Mouse (Mus musculus): ENCODE measurements around the gene Angptl2.
"Not testable (repeated sequence)": the region's sequence is repeated elsewhere in the genome, so short reads cannot be mapped to it uniquely, and the experiment has no call there.

Angptl2 gene

DNA sequence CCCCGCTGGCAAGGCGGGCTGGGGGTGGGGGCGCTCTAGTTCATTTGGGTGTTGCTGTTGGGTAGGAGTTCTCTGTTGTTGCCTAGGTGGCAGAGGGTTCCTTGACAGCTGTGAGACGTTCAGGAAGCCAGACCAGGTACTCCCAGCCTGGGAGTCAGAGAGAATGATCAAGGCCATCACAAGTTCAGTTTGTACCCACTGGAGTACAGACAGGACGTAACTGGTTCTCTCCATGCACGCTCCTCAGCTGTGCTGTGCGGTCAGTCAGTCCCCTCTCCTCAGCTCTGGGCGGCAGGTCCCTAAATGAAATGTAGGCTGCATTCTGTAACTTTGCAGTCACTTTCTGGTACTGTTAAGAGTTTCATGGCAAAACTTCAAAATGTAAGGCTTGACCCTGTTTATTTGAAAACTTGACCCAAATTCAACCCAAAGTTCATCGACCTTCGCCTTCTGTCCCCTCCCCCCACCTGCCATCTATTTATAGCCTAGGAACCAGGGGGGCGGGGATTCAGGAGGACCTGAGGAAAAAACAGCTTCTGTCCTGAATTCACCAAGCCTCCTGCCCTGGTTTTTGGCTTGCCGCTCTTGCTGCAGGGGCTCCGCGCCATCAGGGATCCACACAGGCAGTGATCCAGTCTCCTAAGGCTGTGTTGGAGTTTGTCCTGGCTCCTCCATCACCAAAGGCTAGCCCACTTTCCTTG is 15.4 kb upstream of the Angptl2 start:
- DNase-seq (ENCODE audit: low spot score): no peak

DNA sequence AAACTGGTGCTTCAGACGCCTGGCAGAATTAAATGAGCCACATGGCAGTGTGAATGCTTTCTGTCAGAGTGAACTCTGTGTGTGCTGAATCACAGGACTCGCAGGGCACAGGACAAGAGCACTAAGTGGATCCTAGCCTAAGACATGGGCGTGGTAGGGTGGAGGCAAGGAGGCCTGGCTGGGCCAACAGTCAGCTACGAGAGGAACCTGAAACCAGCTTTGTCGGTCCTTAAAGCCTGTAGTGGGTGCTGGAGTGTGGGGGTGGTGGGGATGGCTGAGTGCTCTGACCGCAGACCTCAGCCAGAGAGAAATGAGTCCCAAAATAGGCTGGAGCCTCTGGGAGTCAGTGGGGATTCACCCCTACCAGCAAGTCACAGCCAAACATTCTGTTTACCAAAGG is 12.6 kb upstream of the Angptl2 start:
- peak; percentile 81 for DNase-seq (ENCODE audit: low spot score)

DNA sequence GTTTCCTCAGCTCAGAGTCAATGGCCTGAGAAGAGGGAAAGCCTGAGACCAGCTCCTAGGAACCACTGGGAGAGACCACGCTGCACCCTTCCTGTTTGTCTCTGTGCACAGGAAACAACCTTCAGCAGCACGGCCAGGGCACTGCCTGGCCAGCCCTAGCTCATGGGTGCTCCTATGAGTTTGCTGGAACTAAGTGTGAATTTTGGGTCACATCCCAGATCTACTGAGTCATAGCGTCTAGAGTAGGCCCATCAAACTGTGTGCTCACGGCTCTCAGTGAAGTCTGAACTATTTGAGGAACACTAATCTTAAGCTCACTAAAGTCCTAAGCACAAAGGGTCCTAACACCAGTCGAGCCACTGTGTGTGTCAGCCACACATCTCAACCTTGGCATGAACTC is 10.9 kb upstream of the Angptl2 start:
- no peak for DNase-seq (ENCODE audit: low spot score)

DNA sequence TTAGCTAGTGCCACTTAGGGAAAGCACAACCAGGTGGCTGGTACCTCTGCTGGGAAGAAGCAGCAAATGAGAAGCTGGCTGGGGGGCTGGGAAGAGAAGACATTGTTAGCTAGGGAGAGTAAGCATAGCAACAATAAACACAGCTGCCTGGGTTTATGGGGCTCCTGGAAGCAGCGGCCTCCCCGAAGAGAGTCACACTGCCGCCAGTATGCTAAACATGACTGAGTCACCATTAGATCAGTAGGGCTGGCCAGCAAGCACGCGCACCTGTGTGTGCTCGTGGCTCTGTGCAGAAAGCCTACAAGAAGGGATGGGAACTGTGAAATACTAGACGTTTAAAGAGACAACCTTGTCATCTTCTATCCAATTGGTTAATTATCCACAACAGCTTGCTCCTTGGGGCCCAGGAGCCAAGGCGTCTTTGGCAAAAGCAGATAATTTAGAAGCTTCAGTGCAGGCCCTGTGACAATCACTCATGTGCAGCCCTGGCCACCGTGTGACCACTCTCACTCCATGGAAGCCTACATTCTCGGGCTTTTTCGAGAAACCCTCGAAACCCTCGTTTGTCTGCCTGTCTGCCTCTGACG is 9.8 kb upstream of the Angptl2 start:
- DNase-seq (ENCODE audit: low spot score): peak; percentile 42

DNA sequence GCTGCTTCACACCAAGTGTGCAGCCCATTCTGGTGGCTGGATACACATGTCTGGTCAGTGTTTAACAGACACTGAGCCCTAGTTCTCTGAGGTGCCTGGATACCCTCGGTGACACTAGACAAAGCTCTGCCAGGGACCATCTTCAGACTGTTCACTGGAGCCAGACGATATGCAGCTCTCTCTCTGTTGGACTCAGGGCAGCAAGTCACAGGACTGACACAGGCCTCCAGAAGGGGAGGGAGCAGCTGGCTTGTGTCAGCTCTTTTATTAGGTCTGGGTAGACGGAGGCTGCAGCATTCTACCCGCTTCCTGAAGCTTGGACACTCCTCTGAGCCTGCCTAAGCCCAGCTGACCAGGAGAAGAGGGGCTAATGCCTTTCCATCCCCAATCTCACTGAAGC is 8.8 kb upstream of the Angptl2 start:
- DNase-seq (ENCODE audit: low spot score): peak; percentile 57

DNA sequence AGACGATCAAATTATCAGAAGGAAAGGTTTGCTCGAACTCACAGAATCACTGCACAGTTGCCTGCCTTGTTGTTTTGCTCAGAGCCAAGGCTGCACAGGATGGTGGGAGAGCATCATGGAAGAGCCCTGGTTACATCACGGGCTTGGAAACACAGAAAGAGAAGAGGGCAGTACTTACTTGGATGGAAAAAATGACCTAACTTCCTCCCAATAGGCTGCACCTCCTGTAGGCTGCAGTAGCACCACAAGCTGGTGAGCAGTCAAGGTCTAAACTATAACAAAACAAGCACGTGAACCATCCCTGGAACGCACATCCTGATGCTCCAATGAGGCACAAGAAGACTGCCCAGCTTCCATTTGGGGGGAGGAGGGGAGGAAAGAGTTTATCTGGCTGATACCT is 7.7 kb upstream of the Angptl2 start:
- no peak for DNase-seq (ENCODE audit: low spot score)

DNA sequence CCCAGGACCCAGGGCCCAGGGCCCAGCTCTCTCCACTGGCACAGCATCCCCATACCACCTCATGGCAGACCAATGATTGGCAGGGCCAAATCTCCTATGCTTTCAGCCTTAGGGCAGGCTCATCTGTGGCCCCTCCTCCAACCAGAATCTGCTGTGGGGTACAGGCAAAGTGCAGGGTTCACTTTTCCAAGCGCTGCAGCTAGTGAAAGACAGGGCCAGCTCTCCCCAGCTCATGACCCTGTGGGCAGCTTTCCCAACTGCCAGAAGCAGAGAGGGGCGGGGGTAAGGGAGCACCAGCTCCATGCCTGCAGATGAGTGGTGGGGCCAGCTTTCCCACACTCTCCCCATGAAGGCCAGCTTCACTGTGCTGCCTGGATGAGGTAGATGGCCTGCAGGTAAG is 5.0 kb upstream of the Angptl2 start:
- DNase-seq (ENCODE audit: low spot score): no peak

DNA sequence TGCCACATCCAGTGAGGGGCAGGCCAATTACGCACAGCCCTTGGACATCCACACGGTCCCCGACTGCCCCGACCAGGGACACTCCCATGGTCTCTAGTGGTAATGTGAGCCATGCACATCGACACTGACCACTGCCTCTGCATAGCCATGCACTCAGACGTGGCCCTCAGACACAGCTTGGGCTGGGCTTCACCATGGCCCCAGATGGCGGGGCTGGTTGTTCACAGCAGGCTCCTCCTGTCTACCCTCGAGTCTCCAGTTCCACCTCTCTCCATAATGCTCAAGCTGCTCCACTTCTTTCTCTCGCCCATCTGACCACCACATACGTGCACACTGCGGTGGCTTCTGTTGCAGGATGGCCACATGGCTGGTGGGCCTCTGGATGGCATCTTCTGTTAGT is 4.6 kb upstream of the Angptl2 start:
- DNase-seq (ENCODE audit: low spot score): not testable (repeated sequence)

DNA sequence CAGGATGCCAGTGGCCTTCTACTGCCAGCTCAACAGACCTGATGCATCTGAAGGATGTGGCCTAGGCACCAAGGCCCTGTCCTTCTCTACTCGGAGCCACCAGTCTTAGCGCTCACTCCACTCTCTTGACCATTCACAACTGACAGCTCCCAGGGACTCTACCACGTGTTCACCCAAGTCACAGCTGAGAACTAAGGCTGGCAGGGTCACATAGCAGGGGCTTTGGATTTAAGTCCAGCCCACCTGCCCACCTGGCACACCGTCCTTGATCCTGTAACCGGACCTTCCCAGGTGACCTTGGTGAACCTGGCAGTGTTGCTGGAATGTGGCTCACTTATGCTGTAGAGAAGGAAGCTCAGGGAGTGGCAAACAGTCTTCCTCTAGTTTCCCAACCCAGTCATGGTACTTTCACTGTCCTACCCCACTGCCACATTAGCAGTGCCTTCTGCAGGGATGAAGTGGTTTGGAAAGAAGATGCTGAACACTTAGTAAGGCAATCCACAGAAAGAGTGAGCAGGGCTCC is 631 bp upstream of the Angptl2 start:
- no peak for DNase-seq (ENCODE audit: low spot score)

DNA sequence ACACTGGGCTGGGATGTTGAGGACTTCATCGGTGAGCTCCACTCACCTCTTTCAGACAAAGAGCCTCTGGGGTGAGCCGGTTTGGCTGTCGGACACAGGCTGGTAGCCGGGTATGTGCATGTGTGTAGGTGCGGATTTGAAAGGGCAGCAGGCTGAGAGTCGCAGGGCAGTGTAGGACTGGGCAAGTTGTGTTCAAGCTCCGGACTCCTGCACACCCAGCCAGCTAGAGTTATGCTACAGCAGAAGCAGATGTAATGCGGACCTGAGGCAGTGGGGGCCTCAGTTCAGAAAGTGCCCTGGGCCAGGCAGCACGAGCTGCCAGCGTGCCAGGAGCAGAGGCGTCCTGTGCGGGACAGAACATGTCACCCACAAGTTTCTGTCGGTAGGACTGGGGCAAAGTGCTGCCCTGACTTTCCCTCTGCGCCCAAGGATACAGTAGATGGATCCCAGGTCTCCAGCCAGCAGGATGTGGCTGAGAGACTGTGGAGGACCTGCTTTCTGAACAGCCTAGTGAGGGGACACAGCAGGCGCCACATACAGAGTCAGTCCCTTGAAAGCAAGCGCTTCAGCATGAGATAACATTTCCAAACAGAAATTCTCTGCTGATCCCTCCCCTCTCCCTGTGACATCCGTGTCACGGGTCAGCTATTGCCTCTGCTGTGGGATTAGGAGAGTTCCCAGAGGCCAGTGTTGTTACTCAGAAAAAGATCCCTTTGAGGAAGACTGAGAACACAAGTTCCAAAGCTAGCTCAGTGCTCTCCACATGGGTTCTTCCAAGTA is 966 bp downstream of the Angptl2 start:
- peak; percentile 26 for DNase-seq (ENCODE audit: low spot score)

DNA sequence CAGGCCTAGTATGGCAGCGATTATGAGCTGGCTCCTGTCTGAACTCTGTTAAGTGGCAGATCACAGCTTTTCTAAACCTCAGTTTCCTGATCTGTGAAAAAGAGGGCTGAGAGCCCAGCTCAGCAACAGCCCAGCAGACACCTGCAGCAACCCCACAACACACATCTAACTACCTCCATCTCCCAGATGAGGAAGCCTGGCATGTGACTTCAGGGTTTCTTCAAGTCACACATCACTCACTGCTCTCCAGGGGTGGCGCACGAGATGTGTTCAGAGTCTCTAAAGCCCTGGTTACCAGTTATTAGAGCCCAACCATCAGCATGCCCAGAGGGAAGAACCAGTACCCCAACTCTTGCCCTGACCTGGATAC is 1.5 kb downstream of the Angptl2 start:
- no peak for DNase-seq (ENCODE audit: low spot score)

DNA sequence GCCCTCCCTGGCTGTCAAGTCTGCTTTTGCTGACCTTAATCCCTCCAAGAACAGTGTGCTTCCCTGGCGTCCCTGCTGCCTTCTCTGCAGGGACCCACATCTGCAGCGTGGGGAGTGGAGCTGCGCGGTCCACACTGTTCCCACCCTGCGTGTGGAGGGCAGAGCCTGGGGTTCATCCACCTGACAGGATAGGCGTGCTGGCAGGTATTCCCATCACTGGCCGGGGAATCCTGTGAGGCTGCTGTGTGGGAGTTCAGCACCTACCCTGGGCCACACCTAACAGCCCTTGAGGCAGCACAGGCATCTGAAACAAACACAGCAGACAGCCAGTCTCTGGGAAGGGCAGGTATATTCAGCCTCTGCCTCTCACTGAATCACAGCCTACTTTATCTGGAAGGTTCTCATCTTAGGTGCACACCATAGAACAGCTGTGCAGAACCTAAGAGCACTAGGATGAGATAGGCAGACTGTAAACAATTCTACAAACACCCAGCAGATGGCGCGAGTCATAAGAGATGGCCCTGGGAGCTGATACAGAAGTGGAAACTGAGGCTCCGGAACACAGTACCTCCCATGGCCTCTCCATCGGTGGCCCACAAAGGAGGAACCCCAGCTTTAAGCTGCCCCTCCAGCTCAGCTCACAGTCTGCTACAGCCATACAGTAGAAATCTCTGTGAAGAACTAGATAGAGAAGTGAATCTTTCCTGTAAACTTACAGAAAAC is 3.2 kb downstream of the Angptl2 start:
- peak; percentile 47 for DNase-seq (ENCODE audit: low spot score)

DNA sequence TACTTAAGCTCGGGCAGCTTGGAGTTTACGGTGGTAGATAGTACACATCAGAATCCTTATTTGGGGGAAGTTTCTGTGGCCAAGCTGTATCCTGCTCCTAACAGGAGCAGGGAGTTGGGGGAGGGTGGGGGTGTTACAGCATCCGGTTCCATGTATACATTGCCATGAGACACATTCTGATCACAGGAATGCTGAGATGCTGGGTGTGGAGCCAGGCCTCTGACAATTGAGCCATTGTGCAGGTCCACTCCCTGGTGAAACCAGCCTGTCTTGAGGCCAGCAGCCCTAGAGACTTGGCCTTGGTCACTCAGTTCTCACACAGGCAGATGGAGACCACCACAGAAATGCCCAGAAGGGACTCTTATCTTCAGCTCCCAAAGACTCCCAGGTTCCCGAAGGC is 3.8 kb downstream of the Angptl2 start:
- DNase-seq (ENCODE audit: low spot score): no peak

DNA sequence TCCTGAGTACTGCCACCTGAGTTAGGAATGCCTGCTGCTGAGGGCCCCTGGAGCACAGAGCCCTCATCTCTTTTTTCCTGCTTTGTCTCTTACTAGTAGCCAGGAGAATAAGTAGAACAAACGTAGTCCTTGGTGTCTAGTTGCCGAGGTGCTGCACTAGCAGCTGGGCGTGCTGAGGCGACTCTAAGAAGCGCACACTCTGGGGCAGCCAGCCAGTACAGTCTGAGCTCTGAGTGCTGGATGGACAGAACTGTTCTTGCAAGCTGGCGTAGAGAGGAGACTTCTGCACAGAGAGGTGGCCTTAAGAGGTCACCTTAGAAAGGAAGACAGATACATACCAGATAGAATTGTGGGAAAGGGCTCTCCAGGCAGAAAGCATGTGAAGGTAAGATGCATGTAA is 4.4 kb downstream of the Angptl2 start:
- no peak for DNase-seq (ENCODE audit: low spot score)

DNA sequence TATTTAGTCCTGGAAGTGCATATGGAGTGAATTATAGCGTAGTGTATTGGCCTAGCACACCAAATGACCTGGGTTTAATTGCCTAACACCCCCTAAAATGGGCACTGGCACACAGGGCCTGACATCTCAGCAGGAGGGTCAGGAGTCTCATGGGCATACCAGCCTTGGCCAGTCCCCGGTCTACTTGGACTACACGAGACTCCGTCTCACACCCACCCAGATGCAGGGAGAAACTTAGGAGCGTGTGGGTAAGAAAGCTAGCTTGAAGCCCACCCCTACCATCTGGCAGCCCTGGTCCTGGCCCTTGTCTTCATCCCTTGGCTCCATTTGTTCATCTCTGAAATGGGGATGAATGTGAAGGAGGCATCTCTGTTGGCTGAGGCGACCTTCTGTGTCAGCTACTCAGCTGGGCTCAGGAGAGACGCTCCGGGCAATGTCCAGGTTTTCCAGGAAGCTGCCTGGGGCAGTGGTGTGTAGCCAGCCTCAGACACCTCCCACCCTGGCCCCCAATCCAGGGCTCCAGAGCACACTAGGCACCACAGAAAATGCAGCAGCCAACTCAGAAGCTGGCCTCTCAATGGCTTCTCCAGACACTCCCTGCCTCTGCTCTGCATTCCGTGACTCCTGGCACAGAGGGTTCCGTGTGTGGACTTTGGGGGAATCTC is 4.9 kb downstream of the Angptl2 start:
- no peak for DNase-seq (ENCODE audit: low spot score)

DNA sequence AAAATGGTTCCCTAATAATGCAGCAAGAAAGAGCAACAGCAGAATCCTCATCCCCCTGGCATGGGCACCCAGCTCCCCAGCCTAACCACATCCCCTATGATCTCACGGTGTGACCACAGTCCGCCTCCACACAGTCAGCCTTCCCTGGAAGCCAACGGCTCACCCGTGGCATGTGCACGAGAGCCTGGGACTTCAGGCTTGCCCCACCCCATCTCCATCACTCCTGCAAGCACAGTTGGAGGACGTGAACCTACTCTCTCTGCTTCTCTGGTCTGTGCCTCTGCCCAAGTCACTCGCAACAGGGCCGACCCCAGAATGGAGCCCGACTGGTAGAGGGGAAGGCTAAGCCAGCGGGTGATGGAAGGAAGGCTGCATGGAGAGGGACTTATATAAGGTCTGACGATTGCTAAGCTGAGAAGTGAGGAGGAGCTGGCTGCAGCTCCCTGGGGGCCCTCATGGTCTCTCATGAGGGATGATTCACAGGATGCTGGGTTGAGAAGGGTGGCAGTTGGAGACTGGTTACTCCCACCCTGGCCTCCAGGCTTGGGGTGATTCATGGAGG is 5.6 kb downstream of the Angptl2 start:
- peak; percentile 19 for DNase-seq (ENCODE audit: low spot score)

DNA sequence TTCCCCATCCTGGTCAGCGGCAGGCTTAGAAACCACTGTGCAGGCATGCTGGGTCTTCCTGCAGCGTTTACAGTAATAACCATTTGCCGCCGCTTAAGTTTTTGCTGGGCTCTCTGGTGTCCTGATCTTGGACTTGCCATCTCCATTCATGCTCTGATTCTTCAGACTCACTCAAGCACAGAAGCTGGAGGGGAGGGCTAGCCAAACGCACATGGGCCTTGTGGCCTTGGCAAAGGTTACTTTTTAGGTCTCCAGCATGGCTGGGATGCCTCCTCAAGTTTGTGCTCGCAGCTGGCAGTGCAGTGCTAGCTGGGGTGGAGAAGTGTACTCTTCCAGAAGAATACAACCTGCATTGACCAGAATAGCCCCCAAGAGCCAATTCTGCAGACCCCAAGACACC is 6.6 kb downstream of the Angptl2 start:
- no peak for DNase-seq (ENCODE audit: low spot score)

DNA sequence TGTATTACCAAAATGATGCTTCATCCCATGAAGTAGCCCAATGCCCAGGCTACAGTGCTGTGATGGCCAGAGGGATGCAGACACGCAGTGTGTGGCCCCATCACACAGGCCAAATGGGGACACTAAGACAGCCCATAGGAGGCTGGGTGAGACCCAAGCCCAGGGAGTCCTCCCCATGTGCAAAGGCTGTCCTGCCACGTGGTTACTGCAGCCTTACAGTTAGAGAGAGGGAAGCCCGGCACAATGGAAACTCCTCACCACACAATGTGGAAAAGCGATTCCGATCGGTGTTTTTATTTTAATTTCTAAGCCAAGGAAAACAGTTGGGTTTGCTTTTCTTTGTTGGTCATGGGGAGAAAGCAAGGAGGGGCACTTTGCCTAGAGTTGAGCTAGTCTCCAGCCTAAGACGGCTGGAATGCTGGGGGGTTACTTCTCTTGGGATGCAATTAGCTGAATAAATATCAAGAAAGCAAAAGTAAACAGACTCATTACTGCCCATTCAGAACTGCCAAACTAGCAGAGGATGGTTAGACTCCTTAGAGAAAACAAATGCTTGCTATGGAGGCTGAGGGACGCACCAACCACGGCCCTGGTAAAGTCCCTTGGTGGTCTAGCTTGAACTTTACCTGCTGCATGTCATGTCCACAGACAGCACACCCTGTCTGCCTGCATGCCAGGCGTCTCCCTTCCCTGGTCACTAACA is 7.9 kb downstream of the Angptl2 start:
- no peak for DNase-seq (ENCODE audit: low spot score)

DNA sequence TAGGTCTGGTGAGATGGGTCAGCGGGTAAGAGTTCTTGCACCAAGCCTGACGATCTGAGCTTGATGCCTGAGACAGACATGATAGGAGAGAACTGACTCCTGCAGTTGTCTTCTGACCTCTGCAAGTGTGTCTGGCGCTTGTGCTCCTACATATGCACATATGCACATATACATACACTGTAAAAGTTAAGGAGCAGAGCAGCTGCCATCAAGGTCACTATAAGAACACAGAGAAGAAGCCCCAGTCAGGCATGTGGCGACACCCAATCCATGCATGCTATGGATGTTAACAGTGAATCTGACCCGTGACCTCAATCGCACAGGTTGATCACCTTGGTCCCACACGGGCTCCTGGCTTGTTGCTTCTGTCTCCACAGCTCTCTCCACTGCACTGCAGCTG is 10.1 kb downstream of the Angptl2 start:
- DNase-seq (ENCODE audit: low spot score): no peak

DNA sequence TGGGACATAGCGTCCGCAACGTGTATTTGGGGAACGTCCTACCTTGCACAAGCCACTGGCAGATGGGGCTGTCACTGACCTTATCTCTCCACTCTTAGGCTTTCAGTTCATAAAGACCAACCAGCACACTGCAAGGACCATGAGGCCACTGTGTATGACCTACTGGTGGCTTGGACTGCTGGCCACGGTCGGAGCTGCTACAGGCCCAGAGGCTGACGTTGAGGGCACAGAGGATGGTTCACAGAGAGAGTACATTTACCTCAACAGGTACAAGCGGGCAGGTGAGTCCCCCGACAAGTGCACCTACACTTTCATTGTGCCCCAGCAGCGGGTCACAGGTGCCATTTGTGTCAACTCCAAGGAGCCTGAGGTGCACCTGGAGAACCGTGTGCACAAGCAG is 12.2 kb downstream of the Angptl2 start:
- no peak for DNase-seq (ENCODE audit: low spot score)

DNA sequence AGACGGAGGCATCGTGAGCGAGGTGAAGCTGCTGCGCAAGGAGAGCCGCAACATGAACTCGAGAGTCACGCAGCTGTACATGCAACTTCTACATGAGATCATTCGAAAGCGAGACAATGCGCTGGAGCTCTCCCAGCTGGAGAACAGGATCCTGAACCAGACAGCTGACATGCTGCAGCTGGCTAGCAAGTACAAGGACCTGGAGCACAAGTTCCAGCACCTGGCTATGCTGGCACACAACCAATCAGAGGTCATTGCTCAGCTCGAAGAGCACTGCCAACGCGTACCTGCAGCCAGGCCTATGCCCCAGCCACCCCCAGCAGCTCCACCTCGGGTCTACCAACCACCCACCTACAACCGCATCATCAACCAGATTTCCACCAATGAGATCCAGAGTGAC is 12.7 kb downstream of the Angptl2 start:
- no peak for DNase-seq (ENCODE audit: low spot score)

All from MN1 (cell line).